Mouse (Mus musculus): ENCODE results near the gene Taar9. TPM values are rescaled to one million over a fixed set of nuclear protein-coding genes. Genes with fewer than 3 reads are reported as not detected.
"Not testable (repeated sequence)": the region's sequence is repeated elsewhere in the genome, so short reads cannot be mapped to it uniquely, and the experiment has no call there.

The Taar9 gene
- polyA plus RNA-seq, 1 experiment from 2014 or later: not detected

DNA sequence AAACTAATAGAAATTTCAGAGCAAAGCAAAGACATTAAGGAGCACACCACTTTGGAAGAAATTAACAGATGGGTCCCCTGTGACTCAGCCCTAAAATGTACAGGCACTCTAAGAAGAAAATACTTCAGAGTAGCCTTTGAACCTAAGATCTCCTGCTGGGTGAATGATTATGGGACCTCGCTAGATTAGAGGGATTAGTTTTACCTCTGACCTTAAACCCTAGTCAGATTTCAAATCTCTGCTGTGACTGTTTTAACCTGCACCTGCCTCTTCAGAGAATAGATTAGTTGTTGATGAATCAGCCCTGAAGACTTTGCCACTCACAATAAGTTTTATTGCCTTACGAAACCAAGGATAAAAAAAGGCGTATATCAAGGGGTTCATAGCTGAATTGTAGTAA, 1.1 kb downstream of the Taar9 start:
- 56% methylated on average over 3 of the region's 3 CpGs for WGBS
- no peak overlapping the region for H3K9ac ChIP-seq
- no peak for ATAC-seq (ENCODE audit: low read depth)
- no peak overlapping the region for H3K4me3 ChIP-seq
- H3K9me3 ChIP-seq: no peaks in the 10 kb centered on the region
- no peaks in the 10 kb centered on the region for H3K4me1 ChIP-seq (replicated peaks)
- H3K27ac ChIP-seq (replicated peaks): no peak overlapping the region
- H3K27me3 ChIP-seq: no peaks in the 10 kb centered on the region
- no peaks in the 10 kb centered on the region for H3K36me3 ChIP-seq
- H3K4me2 ChIP-seq: no peak overlapping the region

DNA sequence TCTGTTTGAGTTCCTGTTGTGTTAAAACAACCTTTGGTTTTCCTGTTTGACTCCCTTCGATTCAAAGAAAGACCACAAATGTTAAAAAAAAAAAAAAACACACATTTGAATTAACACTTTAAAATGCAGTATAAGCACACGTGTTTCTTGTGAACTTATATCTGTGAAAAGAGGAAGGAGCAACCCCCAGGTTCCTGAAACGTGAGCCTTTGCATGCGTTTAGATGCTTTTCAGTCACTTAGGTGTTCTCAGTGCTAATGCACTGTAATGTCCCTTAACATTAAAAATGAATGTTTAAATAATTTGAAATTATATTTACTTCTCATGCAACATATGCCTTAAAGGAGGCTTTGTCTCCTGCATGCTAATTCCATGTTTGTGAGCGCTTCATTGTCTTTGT, 1.6 kb downstream of the Taar9 start:
- 75% methylated on average over 5 of the region's 5 CpGs for WGBS
- no peaks in the 10 kb centered on the region for H3K9me3 ChIP-seq
- H3K27me3 ChIP-seq: no peaks in the 10 kb centered on the region
- no peak for ATAC-seq (ENCODE audit: low read depth)
- H3K4me2 ChIP-seq: no peak overlapping the region
- no peaks in the 10 kb centered on the region for H3K4me1 ChIP-seq (replicated peaks)
- H3K36me3 ChIP-seq: no peaks in the 10 kb centered on the region
- no peak overlapping the region for H3K27ac ChIP-seq (replicated peaks)
- H3K4me3 ChIP-seq: no peak overlapping the region
- H3K9ac ChIP-seq: no peak overlapping the region

DNA sequence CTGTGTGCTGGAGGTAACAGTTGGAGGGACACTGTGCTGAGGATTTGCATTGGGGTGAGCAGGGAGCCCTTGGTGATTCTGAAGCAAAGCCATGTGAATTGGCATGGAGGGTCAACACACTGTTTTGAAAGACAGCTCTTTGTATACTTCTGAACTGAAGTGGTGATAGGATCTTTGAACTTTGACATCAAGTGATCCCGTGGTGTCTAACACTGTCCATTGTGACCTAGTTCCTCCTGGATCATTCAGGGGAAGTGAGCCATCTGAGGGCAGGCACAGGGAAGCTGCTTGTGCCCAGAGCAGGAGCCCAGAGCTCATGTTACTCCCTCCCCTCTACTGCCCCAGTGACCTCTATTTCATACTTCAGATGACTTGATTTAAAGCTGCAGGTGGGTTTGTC, 6.0 kb downstream of the Taar9 start:
- H3K4me3 ChIP-seq; H3K9ac ChIP-seq; H3K9me3 ChIP-seq; H3K27ac ChIP-seq (replicated peaks); H3K4me2 ChIP-seq; ATAC-seq (ENCODE audit: low read depth); H3K27me3 ChIP-seq; H3K36me3 ChIP-seq; H3K4me1 ChIP-seq (replicated peaks): not testable (repeated sequence)
- 58% methylated on average over 1 of the region's 1 CpGs for WGBS

- not testable (repeated sequence) for H3K9ac ChIP-seq; H3K9me3 ChIP-seq; H3K4me2 ChIP-seq; ATAC-seq (ENCODE audit: low read depth); H3K4me3 ChIP-seq; H3K36me3 ChIP-seq; H3K27me3 ChIP-seq; H3K27ac ChIP-seq (replicated peaks); H3K4me1 ChIP-seq (replicated peaks)
- WGBS: 89% methylated on average over 1 of the region's 3 CpGs
Observed at GRCm38 (mm10) chr10:24101812-24102211, 7.5 kb downstream of the Taar9 start, which contains the start of gene Taar8c. TSS of gene Taar8c (minus strand) at chr10:24101912.

DNA sequence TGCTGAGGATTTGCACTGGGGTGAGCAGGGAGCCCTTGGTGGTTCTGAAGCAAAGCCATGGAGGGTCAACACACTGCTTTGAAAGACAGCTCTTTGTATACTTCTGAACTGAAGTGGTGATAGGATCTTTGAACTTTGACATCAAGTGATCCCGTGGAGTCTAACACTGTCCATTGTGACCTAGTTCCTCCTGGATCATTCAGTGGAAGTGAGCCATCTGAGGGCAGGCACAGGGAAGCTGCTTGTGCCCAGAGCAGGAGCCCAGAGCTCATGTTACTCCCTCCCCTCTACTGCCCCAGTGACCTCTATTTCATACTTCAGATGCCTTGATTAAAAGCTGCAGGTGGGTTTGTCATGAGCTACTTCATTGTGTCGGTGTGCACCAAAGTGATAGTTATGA, 12.3 kb downstream of the Taar9 start:
- not testable (repeated sequence) for H3K4me2 ChIP-seq; ATAC-seq (ENCODE audit: low read depth); H3K9me3 ChIP-seq; H3K4me1 ChIP-seq (replicated peaks); H3K27me3 ChIP-seq; H3K4me3 ChIP-seq; H3K27ac ChIP-seq (replicated peaks); H3K9ac ChIP-seq; H3K36me3 ChIP-seq
- WGBS: 71% methylated on average over 2 of the region's 2 CpGs

- no peak for ATAC-seq (ENCODE audit: low read depth)
- 78% methylated on average over 2 of the region's 2 CpGs for WGBS
- no peaks in the 10 kb centered on the region for H3K4me1 ChIP-seq (replicated peaks)
Observed at GRCm38 (mm10) chr10:24092194-24092593, 17.1 kb downstream of the Taar9 start, which contains the start of gene Taar8b. TSS of gene Taar8b (minus strand) at chr10:24092294.

DNA sequence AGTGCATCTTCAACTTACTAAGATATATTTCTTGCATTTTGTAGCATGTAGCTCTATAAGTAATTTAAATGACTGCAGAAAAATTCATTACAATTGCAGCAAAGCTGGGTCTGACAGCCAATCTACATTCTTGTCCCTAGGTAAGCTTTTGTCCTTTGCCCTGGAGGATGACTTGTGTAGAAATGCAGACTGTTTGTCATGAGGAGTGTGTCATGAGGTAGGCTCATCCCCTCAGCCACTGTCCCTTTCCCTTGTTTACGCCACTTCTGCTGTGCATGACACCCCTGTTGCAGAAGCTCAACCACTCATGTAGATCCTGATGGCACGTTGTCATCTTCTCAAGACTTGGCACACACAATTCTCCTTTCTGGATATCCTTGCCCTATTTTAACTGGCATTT, 22.2 kb downstream of the Taar9 start:
- Histone ChIP-seq H3K27ac (replicated peaks) (no peak overlapping the region), H3K4me1 (replicated peaks) (no peaks in the 10 kb centered on the region), H3K27me3 (no peaks in the 10 kb centered on the region), H3K4me3 (no peak overlapping the region), H3K4me2 (no peak overlapping the region), H3K9me3 (no peaks in the 10 kb centered on the region), H3K9ac (no peak overlapping the region), H3K36me3 (no peaks in the 10 kb centered on the region)
- ATAC-seq (ENCODE audit: low read depth): no peak
- WGBS: 100% methylated on average over 2 of the region's 2 CpGs

More at GRCm38 (mm10) chr10:24092194-24092593, 17.1 kb downstream of the Taar9 start, which contains the start of gene Taar8b:
- no peak within 1 kb of the TSS for H3K9ac ChIP-seq
- H3K27ac ChIP-seq (replicated peaks): no peak within 1 kb of the TSS
- no peaks in the 10 kb centered on the region for H3K36me3 ChIP-seq
- H3K27me3 ChIP-seq: no peaks in the 10 kb centered on the region
- H3K4me2 ChIP-seq: no peak within 1 kb of the TSS
- H3K4me3 ChIP-seq: no peak within 1 kb of the TSS
- H3K9me3 ChIP-seq: no peaks in the 10 kb centered on the region

- no peak overlapping the region for H3K4me3 ChIP-seq
- no peak overlapping the region for H3K9ac ChIP-seq
- no peak overlapping the region for H3K27ac ChIP-seq (replicated peaks)
- WGBS: 89% methylated on average over 5 of the region's 5 CpGs
- no peaks in the 10 kb centered on the region for H3K27me3 ChIP-seq
- H3K9me3 ChIP-seq: no peaks in the 10 kb centered on the region
- H3K4me1 ChIP-seq (replicated peaks): no peaks in the 10 kb centered on the region
- ATAC-seq (ENCODE audit: low read depth): no peak
- no peak overlapping the region for H3K4me2 ChIP-seq
- no peaks in the 10 kb centered on the region for H3K36me3 ChIP-seq
Observed at GRCm38 (mm10) chr10:24086555-24086954, 22.8 kb downstream of the Taar9 start.

- Histone ChIP-seq H3K9ac (no peak overlapping the region), H3K27ac (replicated peaks) (no peak overlapping the region), H3K36me3 (no peaks in the 10 kb centered on the region), H3K4me1 (replicated peaks) (no peaks in the 10 kb centered on the region), H3K9me3 (no peaks in the 10 kb centered on the region), H3K4me3 (no peak overlapping the region), H3K4me2 (no peak overlapping the region), H3K27me3 (no peaks in the 10 kb centered on the region)
- no peak for ATAC-seq (ENCODE audit: low read depth)
- WGBS: 61% methylated on average over 5 of the region's 5 CpGs
Observed at GRCm38 (mm10) chr10:24085936-24086335, 23.4 kb downstream of the Taar9 start.

- no peak overlapping the region for H3K4me3 ChIP-seq
- H3K9me3 ChIP-seq: no peaks in the 10 kb centered on the region
- no peak overlapping the region for H3K9ac ChIP-seq
- no peak overlapping the region for H3K27ac ChIP-seq (replicated peaks)
- 31% methylated on average over 3 of the region's 3 CpGs for WGBS
- no peak overlapping the region for H3K4me2 ChIP-seq
- no peaks in the 10 kb centered on the region for H3K4me1 ChIP-seq (replicated peaks)
- no peak for ATAC-seq (ENCODE audit: low read depth)
- H3K27me3 ChIP-seq: no peaks in the 10 kb centered on the region
- H3K36me3 ChIP-seq: no peaks in the 10 kb centered on the region
Observed at GRCm38 (mm10) chr10:24080166-24080565, 29.2 kb downstream of the Taar9 start.

- not testable (repeated sequence) for H3K27ac ChIP-seq (replicated peaks); ATAC-seq (ENCODE audit: low read depth); H3K4me1 ChIP-seq (replicated peaks); H3K4me3 ChIP-seq; H3K9ac ChIP-seq; H3K27me3 ChIP-seq; H3K9me3 ChIP-seq; H3K36me3 ChIP-seq; H3K4me2 ChIP-seq
- 85% methylated on average over 2 of the region's 4 CpGs for WGBS
Observed at GRCm38 (mm10) chr10:24076200-24076599, 33.1 kb downstream of the Taar9 start, which contains the start of gene Taar8a. TSS of gene Taar8a (plus strand) at chr10:24076500.

- H3K4me1 ChIP-seq (replicated peaks); H3K9ac ChIP-seq; H3K27ac ChIP-seq (replicated peaks); H3K36me3 ChIP-seq; H3K27me3 ChIP-seq; H3K4me2 ChIP-seq; ATAC-seq (ENCODE audit: low read depth); H3K4me3 ChIP-seq; H3K9me3 ChIP-seq: not testable (repeated sequence)
- WGBS: 56% methylated on average over 2 of the region's 2 CpGs
Observed at GRCm38 (mm10) chr10:24074751-24075150, 34.6 kb downstream of the Taar9 start.

GRCm38 (mm10) chr10:24058986-24059385, 50.3 kb downstream of the Taar9 start:
- WGBS: 91% methylated on average over 3 of the region's 3 CpGs
- H3K9ac ChIP-seq: no peak overlapping the region
- no peaks in the 10 kb centered on the region for H3K9me3 ChIP-seq

More at GRCm38 (mm10) chr10:24058986-24059385, 50.3 kb downstream of the Taar9 start:
- Histone ChIP-seq H3K36me3 (no peaks in the 10 kb centered on the region), H3K4me2 (no peak overlapping the region), H3K27me3 (no peaks in the 10 kb centered on the region), H3K27ac (replicated peaks) (no peak overlapping the region), H3K4me3 (no peak overlapping the region), H3K4me1 (replicated peaks) (no peaks in the 10 kb centered on the region)
- no peak for ATAC-seq (ENCODE audit: low read depth)
